ENCODE assay signal across 8 mouse cellular contexts in genomic region chr15:6624365-6625182, GRCm38 (mm10).
A peak's percentile ranks its signal among the peaks of the same experiment; 100 is the strongest.
DNase-seq lines count a peak whose midpoint lies in the region; ATAC-seq and TF ChIP-seq lines count a peak whose summit lies in the region.

No protein-coding gene starts in this region.

- ATAC-seq in G1E (ENCODE audit: extremely low read depth, insufficient number of reproducible peaks, low FRiP score, poor library complexity, severe bottlenecking) = peak; percentile 3; the same call in 1 of the 2 replicates
- ATAC-seq in forebrain, embryonic 14.5 days = peak; percentile 79
- peak; percentile 72 for ATAC-seq in midbrain, embryonic 11.5 days (ENCODE audit: low FRiP score)
- ATAC-seq in stomach, embryonic 16.5 days (ENCODE audit: insufficient read depth, low FRiP score) = no peak

- no peaks in the 10 kb centered on the region for H3K9me3 ChIP-seq in G1E (replicated peaks)
- H3K9me3 ChIP-seq in forebrain, embryonic 14.5 days (replicated peaks; ENCODE audit: control insufficient read depth, low read length) = no peaks in the 10 kb centered on the region
- H3K9me3 ChIP-seq in midbrain, embryonic 11.5 days (ENCODE audit: control insufficient read depth, low read length) = no peaks in the 10 kb centered on the region
- H3K9me3 ChIP-seq in stomach, embryonic 16.5 days (replicated peaks; ENCODE audit: control insufficient read depth, low read length) = no peaks in the 10 kb centered on the region

- no peak overlapping the region for H3K27ac ChIP-seq in forebrain, embryonic 14.5 days (ENCODE audit: low read depth, low read length)
- no peak overlapping the region for H3K27ac ChIP-seq in midbrain, embryonic 11.5 days (ENCODE audit: low read depth, low read length)
- H3K27ac ChIP-seq in stomach, embryonic 16.5 days (ENCODE audit: low read length) = no peak overlapping the region

- no peaks in the 10 kb centered on the region for H3K27me3 ChIP-seq in G1E (ENCODE audit: insufficient read depth, low read length)
- no peaks in the 10 kb centered on the region for H3K27me3 ChIP-seq in forebrain, embryonic 14.5 days (replicated peaks; ENCODE audit: control insufficient read depth, insufficient read depth, low read length)
- no peaks in the 10 kb centered on the region for H3K27me3 ChIP-seq in midbrain, embryonic 11.5 days (ENCODE audit: control insufficient read depth, insufficient read depth, low read length)
- no peaks in the 10 kb centered on the region for H3K27me3 ChIP-seq in stomach, embryonic 16.5 days (ENCODE audit: control insufficient read depth, insufficient read depth, low read length)

- intact Hi-C loops in left cerebral cortex, postnatal 10 days (cut with DNase I) = loop anchor here (5.0 kb wide), 1 partner anchor 387 kb away; no protein-coding TSS in a partner anchor

- H3K9ac ChIP-seq in forebrain, embryonic 14.5 days (ENCODE audit: low read length) = peak overlapping the region; percentile 53
- H3K9ac ChIP-seq in midbrain, embryonic 11.5 days (ENCODE audit: low read length) = peak overlapping the region; percentile 54
- H3K9ac ChIP-seq in stomach, embryonic 16.5 days (ENCODE audit: low read length) = no peak overlapping the region

- TF ChIP-seq CTCF in G1E (IDR thresholded peaks at IDR 0.05; ENCODE audit: low read depth, low read length) = no peak

- peaks cover 59% of the 10 kb centered on the region for H3K36me3 ChIP-seq in G1E (replicated peaks)
- no peaks in the 10 kb centered on the region for H3K36me3 ChIP-seq in forebrain, embryonic 14.5 days (ENCODE audit: control insufficient read depth, insufficient read depth, low read length)
- no peaks in the 10 kb centered on the region for H3K36me3 ChIP-seq in midbrain, embryonic 11.5 days (ENCODE audit: control insufficient read depth, insufficient read depth, low read length)
- H3K36me3 ChIP-seq in stomach, embryonic 16.5 days (ENCODE audit: control insufficient read depth, insufficient read depth, low read length) = no peaks in the 10 kb centered on the region

- H3K4me2 ChIP-seq in forebrain, embryonic 14.5 days (ENCODE audit: low read length) = peak overlapping the region; percentile 49
- H3K4me2 ChIP-seq in midbrain, embryonic 11.5 days = peak overlapping the region; percentile 53
- H3K4me2 ChIP-seq in stomach, embryonic 16.5 days (ENCODE audit: low read depth, low read length) = peak overlapping the region; percentile 45

- H3K4me3 ChIP-seq in G1E (ENCODE audit: low read depth, low read length) = peak overlapping the region; percentile 52; the same call in 1 of the 2 replicates
- H3K4me3 ChIP-seq in forebrain, embryonic 14.5 days (ENCODE audit: low read depth, low read length) = peak overlapping the region; percentile 28
- H3K4me3 ChIP-seq in midbrain, embryonic 11.5 days (ENCODE audit: low read depth, low read length) = peak overlapping the region; percentile 24
- peak overlapping the region; percentile 15; the same call in 1 of the 2 replicates for H3K4me3 ChIP-seq in stomach, embryonic 16.5 days (replicated peaks; ENCODE audit: low read length)

- WGBS in forebrain, embryonic 14.5 days = 11% methylated on average over 18 of the region's 18 CpGs
- WGBS in midbrain, embryonic 11.5 days = 12% methylated on average over 18 of the region's 18 CpGs
- 20% methylated on average over 18 of the region's 18 CpGs for WGBS in stomach, embryonic 16.5 days

- peak; percentile 81 for DNase-seq in heart, adult 11 months
- DNase-seq in heart, postnatal 4 days = no peak
- peak; percentile 25 for DNase-seq in G1E (ENCODE audit: low spot score)
- peak; percentile 75 for DNase-seq in forebrain, embryonic 14.5 days (ENCODE audit: low spot score)
- peak; percentile 11 to 39 for DNase-seq in left cerebral cortex, postnatal 10 days (ENCODE audit: extremely low spot score in 1 of 2, low spot score in 2 of 2)
- peak; percentile 88 for DNase-seq in midbrain, embryonic 11.5 days (ENCODE audit: low spot score, missing footprints)
- no peak for DNase-seq in MN1 (ENCODE audit: low spot score)

- H3K4me1 ChIP-seq in G1E (ENCODE audit: insufficient read depth, low read depth, low read length) = peaks cover 54% of the 10 kb centered on the region
- H3K4me1 ChIP-seq in forebrain, embryonic 14.5 days (ENCODE audit: control insufficient read depth, insufficient read depth, low read length) = peaks cover 8% of the 10 kb centered on the region; the same call in 1 of the 2 replicates
- peaks cover 3% of the 10 kb centered on the region; the same call in 1 of the 2 replicates for H3K4me1 ChIP-seq in midbrain, embryonic 11.5 days (ENCODE audit: control insufficient read depth, insufficient read depth, low read length)
- H3K4me1 ChIP-seq in stomach, embryonic 16.5 days (ENCODE audit: control insufficient read depth, insufficient read depth, low read length) = peaks cover 4% of the 10 kb centered on the region; the same call in 1 of the 2 replicates

Comparison
In these comparisons a context has a peak if more than half of its experiments do, and no peak if none do; other contexts are left out.
1. DNase-seq: peak in heart, adult 11 months (single experiment), G1E (single experiment), forebrain, embryonic 14.5 days (single experiment), left cerebral cortex, postnatal 10 days (2 of 2) and midbrain, embryonic 11.5 days (single experiment); none in heart, postnatal 4 days (single experiment) and MN1 (single experiment).
2. Peak in every context shown above with its lines, with median percentiles within 50 percentile points of each other: H3K4me3 ChIP-seq and H3K4me2 ChIP-seq.